In genomic region chr16:24567562-24567961, GRCm38 (mm10) we compare ENCODE assay signal across 19 mouse cellular contexts.
"Had no signal": no experiment of that assay in that cellular context is flagged by ENCODE, and none has a peak within 500 bp of the region (broad histone marks: within the 10 kb centered on the region; RNA-seq: fewer than 3 reads in every experiment).

No protein-coding gene starts in this region.

- H3K4me1 ChIP-seq: liver, embryonic 12.5 days; midbrain, embryonic 13.5 days had no signal

- ATAC-seq: liver, embryonic 12.5 days; midbrain, embryonic 13.5 days had no signal

- H3K27me3 ChIP-seq: kidney, embryonic 15.5 days; limb, embryonic 12.5 days; liver, embryonic 12.5 days; liver, embryonic 15.5 days; midbrain, embryonic 13.5 days; neural tube, embryonic 12.5 days; neural tube, embryonic 15.5 days; stomach, embryonic 15.5 days had no signal

- H3K4me3 ChIP-seq: kidney, embryonic 15.5 days; left cerebral cortex, adult 2 months; limb, embryonic 12.5 days; liver, embryonic 12.5 days; liver, embryonic 15.5 days; midbrain, embryonic 13.5 days; neural tube, embryonic 12.5 days; neural tube, embryonic 15.5 days; stomach, embryonic 15.5 days had no signal

- DNase-seq: layer of hippocampus, postnatal 36 days; liver; lung, adult 18-20 months; lung, postnatal 10 days; lung, postnatal 4 days; right cerebral cortex, adult 18-20 months; right cerebral cortex, postnatal 25 days; spleen, adult 18-20 months; thymus, adult 18-20 months; thymus, postnatal 36 days had no signal

- H3K36me3 ChIP-seq: kidney, embryonic 15.5 days; limb, embryonic 12.5 days; liver, embryonic 12.5 days; liver, embryonic 15.5 days; midbrain, embryonic 13.5 days; neural tube, embryonic 12.5 days; neural tube, embryonic 15.5 days; stomach, embryonic 15.5 days had no signal

- H3K4me2 ChIP-seq: kidney, embryonic 15.5 days; limb, embryonic 12.5 days; liver, embryonic 12.5 days; liver, embryonic 15.5 days; midbrain, embryonic 13.5 days; neural tube, embryonic 12.5 days; neural tube, embryonic 15.5 days; stomach, embryonic 15.5 days had no signal

- H3K9me3 ChIP-seq: kidney, embryonic 15.5 days; limb, embryonic 12.5 days; liver, embryonic 12.5 days; liver, embryonic 15.5 days; midbrain, embryonic 13.5 days; neural tube, embryonic 12.5 days; neural tube, embryonic 15.5 days; stomach, embryonic 15.5 days had no signal

- H3K27ac ChIP-seq: kidney, embryonic 15.5 days; left cerebral cortex, adult 2 months; limb, embryonic 12.5 days; liver, embryonic 12.5 days; liver, embryonic 15.5 days; midbrain, embryonic 13.5 days; neural tube, embryonic 12.5 days; neural tube, embryonic 15.5 days; stomach, embryonic 15.5 days had no signal

- H3K9ac ChIP-seq: kidney, embryonic 15.5 days; limb, embryonic 12.5 days; liver, embryonic 12.5 days; liver, embryonic 15.5 days; midbrain, embryonic 13.5 days; neural tube, embryonic 12.5 days; neural tube, embryonic 15.5 days; stomach, embryonic 15.5 days had no signal
